Mouse (Mus musculus) heart, embryonic 14.5 days (tissue): ENCODE data around the gene Lyrm9. TPM values are rescaled to one million over a fixed set of nuclear protein-coding genes. Genes with fewer than 3 reads are reported as not detected.

Source experiments
- ATAC-seq: fragments of 200-750 bp; cut with Nextera tagmentation; 2 replicates; pipeline ENCODE4 v1.8.0; 2017; ENCODE audit warnings: low read depth, moderate TSS enrichment; ENCODE audit not compliant: insufficient number of reproducible peaks, insufficient read depth, low FRiP score
- H3K27ac ChIP-seq, 2 experiments: fragments of 200-500 bp in 1 of 2; fragments of 300-500 bp in 1 of 2; sonication (generic) in 1 of 2; replicated peaks in 1 of 2; 2 replicates each; pipeline ENCODE4 v1.5.1; 2012 to 2014; ENCODE audit warnings: low read depth in 2 of 2, low read length in 2 of 2, control low read depth in 1 of 2, mild to moderate bottlenecking in 1 of 2, mixed read lengths in 1 of 2; ENCODE audit not compliant: control insufficient read depth in 1 of 2, insufficient read depth in 1 of 2
- H3K27me3 ChIP-seq: fragments of 300-500 bp; sonication (generic); 2 replicates; pipeline ENCODE4 v1.6.1; 2014; ENCODE audit warnings: mild to moderate bottlenecking, low read length, control low read depth; ENCODE audit not compliant: control insufficient read depth, insufficient read depth
- H3K36me3 ChIP-seq: fragments of 300-500 bp; sonication (generic); 2 replicates; pipeline ENCODE4 v1.6.1; 2014; ENCODE audit warnings: mild to moderate bottlenecking, control low read depth, low read length, mixed read lengths; ENCODE audit not compliant: control insufficient read depth, insufficient read depth
- H3K4me1 ChIP-seq, 2 experiments: fragments of 200-500 bp in 1 of 2; fragments of 300-500 bp in 1 of 2; sonication (generic) in 1 of 2; 2 replicates each; pipeline ENCODE4 v1.6.1; 2012 to 2014; ENCODE audit warnings: low read length in 2 of 2, control low read depth in 1 of 2, mixed read lengths in 1 of 2; ENCODE audit not compliant: control insufficient read depth in 2 of 2, insufficient read depth in 2 of 2
- H3K4me2 ChIP-seq: fragments of 300-500 bp; sonication (generic); 2 replicates; pipeline ENCODE4 v1.6.1; 2014; ENCODE audit warnings: mild to moderate bottlenecking, low read length
- H3K4me3 ChIP-seq, 2 experiments: fragments of 200-500 bp in 1 of 2; fragments of 300-500 bp in 1 of 2; sonication (generic) in 1 of 2; 2 replicates each; pipeline ENCODE4 v1.5.1; 2012 to 2014; ENCODE audit warnings: low read length in 2 of 2, mild to moderate bottlenecking in 2 of 2, control low read depth in 1 of 2, low read depth in 1 of 2, moderate library complexity in 1 of 2; ENCODE audit not compliant: control insufficient read depth in 1 of 2, insufficient read depth in 1 of 2
- H3K9ac ChIP-seq: fragments of 300-500 bp; sonication (generic); 2 replicates; pipeline ENCODE4 v1.6.1; 2014; ENCODE audit warnings: mild to moderate bottlenecking, low read length
- H3K9me3 ChIP-seq: fragments of 300-500 bp; sonication (generic); 2 replicates; pipeline ENCODE4 v1.6.1; 2016; ENCODE audit warnings: low read length, control low read depth; ENCODE audit not compliant: control insufficient read depth
- WGBS: fragments of 180-500 bp; shearing (Covaris S2); extraction: QIAGEN DNeasy Blood & Tissue Kit; methylation state at CpG from one replicate; pipeline ENCODE4 v1.1.7; 2014; 5-methylcytosine and 5-hydroxymethylcytosine counted together
- polyA plus RNA-seq: library from polyadenylated mRNA; unstranded; fragments of >200 nt; fragmentation: Nextera tagmentation; extraction: Ambion mirVana; gene quantifications from 2 replicates; pipeline ENCODE4 v1.2.1, GENCODE M21; 2014

Lyrm9 gene
- polyA plus RNA-seq, 1 experiment from 2014 or later: 41.2 TPM

DNA sequence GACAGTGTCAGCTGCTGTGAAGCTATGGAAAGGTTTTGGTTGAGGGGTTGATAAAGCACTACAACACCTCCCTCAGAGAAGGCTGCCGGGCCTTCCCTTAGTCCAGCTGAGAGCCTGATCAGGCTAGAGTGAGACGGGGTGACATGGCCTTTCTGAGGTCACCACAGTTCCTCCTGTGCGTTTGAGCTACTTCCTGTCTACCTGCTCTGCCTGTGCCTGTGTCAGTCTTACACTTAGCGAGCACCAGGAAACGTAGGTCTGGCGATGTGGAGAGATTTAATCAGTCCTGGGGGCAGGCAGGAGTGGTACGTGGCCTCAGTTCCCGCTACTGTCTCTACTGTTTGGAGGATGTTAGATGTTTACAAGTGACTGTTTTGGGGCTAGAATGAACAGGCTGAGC is 3.8 kb downstream of the Lyrm9 start:
- Histone ChIP-seq H3K4me1 (peaks cover 40 to 63% of the 10 kb centered on the region in 2 experiments), H3K4me3 (no peak overlapping the region), H3K27ac (peak overlapping the region; percentile 63 to 67), H3K9me3 (no peaks in the 10 kb centered on the region), H3K36me3 (no peaks in the 10 kb centered on the region), H3K9ac (no peak overlapping the region), H3K27me3 (no peaks in the 10 kb centered on the region), H3K4me2 (no peak overlapping the region)
- 19% methylated on average over 8 of the region's 8 CpGs for WGBS
- ATAC-seq: no peak

DNA sequence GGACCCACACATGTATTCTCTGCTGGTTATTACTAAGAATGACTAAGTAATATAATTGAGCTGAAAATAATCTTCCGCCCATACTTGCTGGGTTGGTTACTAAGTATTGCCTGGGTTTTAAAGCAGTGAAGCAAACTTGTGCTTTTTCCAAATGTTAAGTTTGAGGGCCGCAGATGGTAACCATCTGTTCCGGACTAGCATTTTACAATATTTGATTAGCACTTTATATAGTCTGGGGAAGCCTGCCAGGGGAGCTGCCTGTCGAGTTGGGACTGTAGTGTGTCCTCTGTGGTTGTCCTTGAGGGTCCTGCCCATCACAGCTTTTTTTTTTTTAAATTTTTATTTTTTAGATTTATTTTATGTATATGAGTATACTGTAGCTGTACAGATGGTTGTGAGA is 5.3 kb downstream of the Lyrm9 start:
- ATAC-seq: no peak
- Histone ChIP-seq H3K9ac (no peak overlapping the region), H3K27ac (peak overlapping the region in 1 of 2 experiments; percentile 64; a peak in 1 of 4 replicates), H3K9me3 (no peaks in the 10 kb centered on the region), H3K4me1 (peaks cover 40 to 68% of the 10 kb centered on the region in 2 experiments), H3K36me3 (no peaks in the 10 kb centered on the region), H3K27me3 (no peaks in the 10 kb centered on the region), H3K4me2 (no peak overlapping the region), H3K4me3 (no peak overlapping the region)
- 85% methylated on average over 4 of the region's 4 CpGs for WGBS

- H3K4me3 ChIP-seq: no peak overlapping the region
- WGBS: 77% methylated on average over 10 of the region's 10 CpGs
- H3K9me3 ChIP-seq: no peaks in the 10 kb centered on the region
- no peak for ATAC-seq
- H3K4me2 ChIP-seq: no peak overlapping the region
- H3K27ac ChIP-seq: peak overlapping the region; percentile 55 to 64; a peak in 3 of 4 replicates
- H3K27me3 ChIP-seq: no peaks in the 10 kb centered on the region
- H3K9ac ChIP-seq: no peak overlapping the region
- peaks cover 39 to 63% of the 10 kb centered on the region in 2 experiments for H3K4me1 ChIP-seq
- H3K36me3 ChIP-seq: no peaks in the 10 kb centered on the region
These were observed 5.8 kb downstream of the Lyrm9 start for GRCm38 (mm10) chr11:78832117-78832726.

DNA sequence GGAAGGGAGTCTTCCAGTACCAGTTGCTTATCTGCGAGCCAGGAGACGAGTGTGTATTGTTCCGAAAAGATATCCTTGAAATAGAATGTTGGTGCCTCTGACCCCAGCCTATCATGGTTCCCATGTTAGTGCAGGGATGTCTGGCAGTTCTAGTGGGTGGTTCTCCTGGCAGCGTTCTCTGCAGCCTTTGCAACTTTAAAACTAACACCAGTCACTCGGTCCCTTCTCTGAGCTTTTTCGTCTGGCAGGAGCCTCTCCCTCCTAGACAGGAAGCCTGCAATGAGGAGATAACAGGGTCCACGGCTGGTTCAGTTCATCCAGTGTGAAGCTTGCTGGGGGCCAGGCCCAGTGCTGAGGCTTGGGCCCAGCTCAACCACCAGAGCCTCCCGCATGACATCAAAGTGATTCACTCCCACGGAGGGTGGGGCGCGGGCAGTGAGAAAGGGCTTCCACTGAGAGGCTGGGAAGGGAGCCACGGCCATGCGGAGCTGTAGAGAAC is 6.5 kb downstream of the Lyrm9 start:
- Histone ChIP-seq H3K4me2 (peak overlapping the region; percentile 0; the same call in 1 of the 2 replicates), H3K27ac (peak overlapping the region; percentile 55 to 64), H3K9ac (no peak overlapping the region), H3K4me3 (no peak overlapping the region), H3K4me1 (peaks cover 36 to 57% of the 10 kb centered on the region in 2 experiments), H3K27me3 (no peaks in the 10 kb centered on the region), H3K36me3 (no peaks in the 10 kb centered on the region), H3K9me3 (no peaks in the 10 kb centered on the region)
- 11% methylated on average over 13 of the region's 13 CpGs for WGBS
- ATAC-seq: peak; percentile 76

GRCm38 (mm10) chr11:78836486-78836885 is 10.1 kb downstream of the Lyrm9 start:
- no peak overlapping the region for H3K9ac ChIP-seq
- H3K27ac ChIP-seq: no peak overlapping the region
- peaks cover 17 to 28% of the 10 kb centered on the region in 2 experiments for H3K4me1 ChIP-seq
- no peak for ATAC-seq
- H3K27me3 ChIP-seq: no peaks in the 10 kb centered on the region
- no peak overlapping the region for H3K4me3 ChIP-seq
- H3K4me2 ChIP-seq: no peak overlapping the region
- 85% methylated on average over 4 of the region's 4 CpGs for WGBS
- peaks cover 8% of the 10 kb centered on the region; the same call in 1 of the 2 replicates for H3K36me3 ChIP-seq
- H3K9me3 ChIP-seq: 0 out of 2 replicates have a peak, but pooled peaks cover 4% of the 10 kb centered on the region

DNA sequence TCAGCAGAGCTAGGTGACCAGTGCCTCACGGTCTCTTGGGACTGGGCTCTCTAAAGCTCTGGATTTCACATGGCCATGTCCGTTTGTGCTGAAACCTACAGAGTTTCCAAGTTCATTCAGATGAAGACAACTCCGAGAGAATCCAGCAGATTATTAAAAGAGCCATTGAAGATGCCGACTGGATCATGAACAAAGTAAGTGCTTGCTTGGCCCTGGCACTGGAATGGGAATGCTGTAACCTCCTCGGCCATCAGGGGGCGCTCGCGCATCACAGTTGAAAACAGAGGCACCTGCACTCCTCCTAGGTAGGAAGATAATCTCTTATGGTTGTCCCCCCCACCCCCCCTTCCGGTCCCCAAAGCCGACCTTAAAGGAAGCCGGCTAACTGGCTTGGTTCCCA is 11.6 kb downstream of the Lyrm9 start:
- whole genome bisulfite sequencing: 13% methylated on average over 11 of the region's 11 CpGs
- peaks cover 7 to 13% of the 10 kb centered on the region in 2 experiments for H3K4me1 ChIP-seq
- peaks cover 8% of the 10 kb centered on the region; the same call in 1 of the 2 replicates for H3K36me3 ChIP-seq
- H3K27ac ChIP-seq: no peak overlapping the region
- ATAC-seq: no peak
- H3K9ac ChIP-seq: no peak overlapping the region
- H3K9me3 ChIP-seq: 0 out of 2 replicates have a peak, but pooled peaks cover 4% of the 10 kb centered on the region
- no peak overlapping the region for H3K4me2 ChIP-seq
- no peak overlapping the region for H3K4me3 ChIP-seq
- no peaks in the 10 kb centered on the region for H3K27me3 ChIP-seq

DNA sequence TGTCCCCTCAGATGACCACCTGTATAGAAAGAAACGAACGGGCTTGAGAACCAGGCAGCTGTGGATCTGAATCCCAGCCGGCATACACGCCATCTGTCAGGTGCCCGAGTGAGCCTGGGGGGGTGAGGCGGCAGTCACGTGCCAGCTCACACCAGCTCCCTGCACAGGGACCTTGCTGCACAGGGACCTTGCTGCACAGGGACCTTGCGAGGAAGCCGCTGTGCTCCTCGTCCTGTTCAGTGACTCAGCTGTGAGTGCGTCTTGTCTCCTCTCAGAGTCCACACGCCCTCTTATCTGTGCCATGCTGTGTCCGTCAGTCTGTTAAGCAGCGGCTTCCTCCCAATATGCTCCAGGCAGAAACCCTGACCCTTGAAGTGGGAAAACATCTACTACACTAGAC is 13.1 kb downstream of the Lyrm9 start:
- ATAC-seq: no peak
- peaks cover 0 to 7% of the 10 kb centered on the region in 2 experiments; a peak in 1 of 4 replicates for H3K4me1 ChIP-seq
- 61% methylated on average over 14 of the region's 14 CpGs for WGBS
- H3K36me3 ChIP-seq: peaks cover 8% of the 10 kb centered on the region; the same call in 1 of the 2 replicates
- no peak overlapping the region for H3K9ac ChIP-seq
- no peak overlapping the region for H3K4me3 ChIP-seq
- H3K27me3 ChIP-seq: no peaks in the 10 kb centered on the region
- 0 out of 2 replicates have a peak, but pooled peaks cover 4% of the 10 kb centered on the region for H3K9me3 ChIP-seq
- H3K4me2 ChIP-seq: no peak overlapping the region
- H3K27ac ChIP-seq: no peak overlapping the region
